Mouse (Mus musculus): Measurements from ENCODE around the gene Gm45623. TPM values are rescaled to one million over a fixed set of nuclear protein-coding genes. Genes with fewer than 3 reads are reported as not detected.

Gene Gm45623
- polyA plus RNA-seq (2015; fragmentation: Nextera tagmentation; extraction: Ambion mirVana) = 0.65 and 0.89 TPM in 2 replicates

DNA sequence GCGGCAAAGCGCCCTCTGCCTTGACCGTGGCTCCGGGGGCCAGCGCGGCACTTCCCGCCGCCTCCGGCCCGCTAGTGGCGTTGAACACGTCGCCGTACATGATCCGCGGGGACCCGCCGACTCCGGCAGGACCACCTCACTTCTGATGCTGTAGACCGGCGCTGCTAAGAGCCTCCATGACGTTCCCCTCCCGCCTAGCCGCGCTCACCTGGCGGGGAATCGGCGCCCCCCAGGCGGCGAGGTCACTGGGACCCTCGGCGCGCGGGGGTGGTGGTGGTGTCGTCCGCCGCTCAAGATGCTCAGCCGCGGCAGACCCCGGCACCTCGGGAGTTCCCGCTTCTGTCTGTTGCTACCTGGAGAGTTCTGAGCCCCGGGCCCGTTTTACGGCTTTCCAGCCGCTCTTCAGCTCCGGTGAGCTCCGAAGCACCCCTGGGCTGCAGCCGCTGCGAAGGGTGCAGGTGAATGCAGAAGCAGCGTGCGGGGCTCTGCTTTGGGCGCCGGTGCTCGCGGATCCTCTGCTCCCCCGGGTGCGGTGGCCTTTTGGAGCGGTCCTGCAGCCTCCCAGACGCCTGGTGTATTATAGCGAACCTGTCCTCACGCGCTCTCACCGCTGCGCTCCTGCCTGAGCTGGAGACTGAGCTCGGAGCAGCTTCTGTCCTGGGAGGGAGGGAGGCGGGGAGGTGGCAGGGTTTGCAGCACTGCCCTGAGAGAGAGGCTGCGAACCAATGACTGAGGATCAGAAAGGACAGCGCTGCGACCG, at the start of gene Gm45623:
Gene Gm45623, minus strand, starts transcription at position 636 of the 760 bp plus-strand sequence.
- no peak for ATAC-seq (ENCODE audit: insufficient number of reproducible peaks, insufficient read depth, low FRiP score, low TSS enrichment, low read depth)
- Histone ChIP-seq H3K4me1 (peaks cover 37% of the 10 kb centered on the region), H3K36me3 (no peaks in the 10 kb centered on the region), H3K4me3 (peak within 1 kb of the TSS; percentile 54), H3K4me2 (peak within 1 kb of the TSS; percentile 99), H3K9ac (peak within 1 kb of the TSS; percentile 72), H3K27ac (no peak within 1 kb of the TSS), H3K27me3 (peaks cover 69% of the 10 kb centered on the region), H3K9me3 (no peaks in the 10 kb centered on the region)
- WGBS = under 1% methylated on average over 69 of the region's 71 CpGs

DNA sequence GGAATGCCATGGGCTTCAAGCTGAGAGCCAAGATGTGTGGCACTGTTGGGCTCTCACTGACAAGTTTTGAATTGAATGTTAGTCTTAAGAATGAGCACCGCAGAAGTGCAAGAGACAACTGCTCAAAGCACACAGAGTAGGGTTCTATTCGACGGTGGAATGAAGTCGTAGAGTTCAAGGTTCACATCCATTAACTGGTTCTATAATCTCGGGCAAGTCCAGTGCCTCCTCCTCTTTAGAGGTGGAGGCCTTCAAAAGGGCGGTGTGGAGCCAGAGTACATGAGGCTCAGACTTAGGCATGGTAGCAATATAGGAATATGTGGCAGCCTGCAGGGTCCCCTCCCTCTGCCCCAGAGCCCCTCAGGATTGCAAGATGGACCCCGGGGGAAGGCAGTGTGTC, 43.8 kb upstream of the Gm45623 start:
- Histone ChIP-seq H3K27ac (no peak overlapping the region), H3K36me3 (no peaks in the 10 kb centered on the region), H3K9me3 (no peaks in the 10 kb centered on the region), H3K27me3 (0 out of 2 replicates have a peak, but pooled peaks cover 4% of the 10 kb centered on the region), H3K4me2 (no peak overlapping the region), H3K4me3 (no peak overlapping the region), H3K9ac (no peak overlapping the region), H3K4me1 (peaks cover 14% of the 10 kb centered on the region)
- ATAC-seq (ENCODE audit: insufficient number of reproducible peaks, insufficient read depth, low FRiP score, low TSS enrichment, low read depth) = no peak
- WGBS = 88% methylated on average over 7 of the region's 7 CpGs

DNA sequence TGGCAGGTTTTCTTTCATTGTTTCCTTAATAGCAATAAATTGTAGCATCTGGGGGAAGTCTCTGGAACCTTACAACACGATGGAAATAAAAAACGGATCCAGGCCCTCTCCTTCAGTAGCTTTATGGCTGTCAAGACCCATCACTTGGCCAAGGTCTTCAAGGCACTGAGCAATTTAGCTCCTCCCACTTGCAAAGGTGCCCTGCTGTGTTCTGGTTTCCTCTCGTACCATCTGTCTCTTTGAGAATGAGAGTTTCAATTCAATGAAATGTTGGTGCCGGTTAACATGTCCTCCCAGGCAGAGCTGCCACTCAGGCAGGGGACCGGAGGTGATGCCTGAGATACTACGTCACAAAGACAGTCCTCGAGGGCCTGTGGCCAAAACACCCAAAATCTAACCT, 41.9 kb upstream of the Gm45623 start:
- no peak overlapping the region for H3K9ac ChIP-seq
- 0 out of 2 replicates have a peak, but pooled peaks cover 4% of the 10 kb centered on the region for H3K27me3 ChIP-seq
- WGBS = 73% methylated on average over 7 of the region's 7 CpGs
- no peak overlapping the region for H3K4me3 ChIP-seq
- H3K27ac ChIP-seq = no peak overlapping the region
- no peaks in the 10 kb centered on the region for H3K9me3 ChIP-seq
- H3K4me2 ChIP-seq = no peak overlapping the region
- H3K4me1 ChIP-seq = peaks cover 14% of the 10 kb centered on the region
- no peak for ATAC-seq (ENCODE audit: insufficient number of reproducible peaks, insufficient read depth, low FRiP score, low TSS enrichment, low read depth)
- H3K36me3 ChIP-seq = no peaks in the 10 kb centered on the region

DNA sequence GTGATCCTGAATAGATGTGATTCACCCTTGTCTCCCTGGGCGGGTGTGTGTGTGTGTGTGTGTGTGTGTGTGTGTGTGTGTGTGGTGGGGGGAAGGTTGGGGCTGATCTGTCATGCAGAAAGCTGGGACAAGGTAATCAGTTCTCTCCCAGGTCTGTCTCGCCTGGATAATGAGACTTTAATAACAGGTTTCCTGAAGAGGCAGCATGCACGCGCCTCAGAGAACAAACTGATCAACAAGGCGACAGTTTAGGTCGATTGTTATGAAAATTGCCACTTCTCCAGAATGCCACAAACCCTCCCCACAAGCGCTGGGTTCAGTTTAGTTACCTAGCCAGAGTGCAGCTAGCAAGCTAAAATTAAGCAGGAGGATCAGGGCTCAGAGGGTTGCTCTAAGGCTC, 40.8 kb upstream of the Gm45623 start:
- no peak for ATAC-seq (ENCODE audit: insufficient number of reproducible peaks, insufficient read depth, low FRiP score, low TSS enrichment, low read depth)
- H3K27ac ChIP-seq = no peak overlapping the region
- no peak overlapping the region for H3K4me3 ChIP-seq
- no peak overlapping the region for H3K4me2 ChIP-seq
- 34% methylated on average over 7 of the region's 7 CpGs for WGBS
- H3K9ac ChIP-seq = no peak overlapping the region
- H3K27me3 ChIP-seq = 0 out of 2 replicates have a peak, but pooled peaks cover 4% of the 10 kb centered on the region
- no peaks in the 10 kb centered on the region for H3K9me3 ChIP-seq
- no peaks in the 10 kb centered on the region for H3K36me3 ChIP-seq
- H3K4me1 ChIP-seq = peaks cover 20% of the 10 kb centered on the region

DNA sequence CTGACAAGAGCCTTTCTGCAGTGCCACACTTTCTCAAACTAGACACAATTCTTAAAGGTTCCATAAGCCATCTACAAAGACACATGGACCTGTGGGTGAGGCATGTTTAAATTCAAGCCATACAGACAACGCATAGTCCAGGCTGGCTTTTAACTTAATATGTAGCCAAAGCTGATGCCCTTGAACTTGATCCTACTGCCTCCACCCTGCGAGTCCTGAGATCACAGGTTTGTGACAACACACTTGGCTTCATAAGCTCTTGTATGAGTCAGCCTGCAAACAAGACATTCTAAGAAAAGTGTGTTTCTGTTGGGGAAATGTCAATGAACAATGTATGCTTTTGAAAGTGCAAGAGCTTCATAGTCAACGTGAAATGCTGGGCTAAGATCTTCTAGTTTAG, 39.2 kb upstream of the Gm45623 start:
- H3K27me3 ChIP-seq = 0 out of 2 replicates have a peak, but pooled peaks cover 4% of the 10 kb centered on the region
- no peak for ATAC-seq (ENCODE audit: insufficient number of reproducible peaks, insufficient read depth, low FRiP score, low TSS enrichment, low read depth)
- H3K9ac ChIP-seq = no peak overlapping the region
- 76% methylated on average over 3 of the region's 3 CpGs for WGBS
- H3K27ac ChIP-seq = no peak overlapping the region
- H3K4me2 ChIP-seq = no peak overlapping the region
- no peaks in the 10 kb centered on the region for H3K36me3 ChIP-seq
- no peaks in the 10 kb centered on the region for H3K9me3 ChIP-seq
- peaks cover 20% of the 10 kb centered on the region for H3K4me1 ChIP-seq
- H3K4me3 ChIP-seq = no peak overlapping the region

DNA sequence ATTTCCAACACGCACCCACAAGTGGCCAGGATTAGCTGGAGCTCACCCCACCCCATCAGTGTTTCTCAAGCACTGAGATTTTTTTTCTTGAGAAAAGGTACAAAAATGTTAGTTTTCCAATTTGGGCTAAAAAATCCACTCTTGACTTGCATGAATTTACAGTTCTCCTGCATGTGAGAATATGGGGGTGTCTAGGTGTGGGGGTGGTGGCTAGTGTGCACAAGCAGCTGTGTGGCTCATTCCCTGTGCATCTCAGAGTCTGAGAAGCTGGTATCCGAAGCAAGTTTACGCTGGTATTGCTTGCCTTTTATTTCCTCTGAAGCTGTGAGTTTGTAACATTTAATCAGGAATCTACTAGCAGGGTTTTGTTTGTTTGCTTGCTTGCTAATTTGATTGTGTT, 37.1 kb upstream of the Gm45623 start:
- Histone ChIP-seq H3K4me2 (no peak overlapping the region), H3K9ac (no peak overlapping the region), H3K4me3 (no peak overlapping the region), H3K36me3 (no peaks in the 10 kb centered on the region), H3K27me3 (no peaks in the 10 kb centered on the region), H3K4me1 (peaks cover 20% of the 10 kb centered on the region), H3K9me3 (no peaks in the 10 kb centered on the region), H3K27ac (no peak overlapping the region)
- WGBS = 87% methylated on average over 3 of the region's 3 CpGs
- ATAC-seq (ENCODE audit: insufficient number of reproducible peaks, insufficient read depth, low FRiP score, low TSS enrichment, low read depth) = no peak

DNA sequence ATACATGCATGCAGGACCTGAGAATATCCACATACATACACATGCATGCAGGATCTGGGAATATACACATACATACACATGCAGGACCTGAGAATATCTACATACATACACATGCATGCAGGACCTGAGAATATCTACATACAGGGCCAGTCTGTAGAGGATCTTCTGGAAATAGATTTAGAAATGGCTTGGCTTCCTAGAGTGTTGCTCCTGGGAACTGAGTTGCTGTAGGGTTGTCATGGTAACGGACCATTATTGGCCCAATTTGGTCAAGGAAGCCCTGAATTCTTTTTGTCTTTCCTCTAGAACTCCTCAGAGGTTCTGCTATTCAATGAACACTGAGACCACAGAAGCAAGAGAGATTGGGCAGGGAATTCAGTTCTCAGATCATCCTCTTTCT, 29.0 kb upstream of the Gm45623 start:
- no peaks in the 10 kb centered on the region for H3K36me3 ChIP-seq
- H3K4me3 ChIP-seq = no peak overlapping the region
- H3K27ac ChIP-seq = no peak overlapping the region
- peaks cover 4% of the 10 kb centered on the region; the same call in 1 of the 2 replicates for H3K27me3 ChIP-seq
- no peak overlapping the region for H3K4me2 ChIP-seq
- no peaks in the 10 kb centered on the region for H3K4me1 ChIP-seq
- H3K9ac ChIP-seq = no peak overlapping the region
- ATAC-seq (ENCODE audit: insufficient number of reproducible peaks, insufficient read depth, low FRiP score, low TSS enrichment, low read depth) = no peak
- 79% methylated on average over 1 of the region's 1 CpGs for WGBS
- peaks cover 5% of the 10 kb centered on the region for H3K9me3 ChIP-seq

DNA sequence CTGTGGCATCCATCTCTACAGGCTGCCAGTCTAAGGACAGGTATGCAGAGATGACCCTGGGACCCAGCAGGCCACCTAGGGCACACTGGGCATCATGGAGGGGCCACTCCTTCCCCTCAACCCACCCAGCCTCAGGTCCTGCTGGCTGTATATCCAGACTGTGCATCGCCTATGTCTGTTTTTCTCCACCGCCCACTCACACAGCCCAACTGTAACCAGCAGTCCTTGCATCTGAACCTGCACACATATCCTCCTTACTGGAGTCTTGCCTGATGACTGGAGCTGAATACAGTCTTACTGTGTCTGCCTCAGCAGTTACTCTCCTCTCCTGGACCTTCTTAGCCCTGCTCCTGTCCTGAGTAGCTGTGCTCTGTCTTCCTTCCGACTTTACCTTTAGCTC, 28.1 kb upstream of the Gm45623 start:
- H3K27ac ChIP-seq = no peak overlapping the region
- no peak overlapping the region for H3K4me3 ChIP-seq
- H3K4me2 ChIP-seq = no peak overlapping the region
- no peak for ATAC-seq (ENCODE audit: insufficient number of reproducible peaks, insufficient read depth, low FRiP score, low TSS enrichment, low read depth)
- peaks cover 4% of the 10 kb centered on the region; the same call in 1 of the 2 replicates for H3K27me3 ChIP-seq
- peaks cover 5% of the 10 kb centered on the region for H3K9me3 ChIP-seq
- H3K9ac ChIP-seq = no peak overlapping the region
- H3K36me3 ChIP-seq = no peaks in the 10 kb centered on the region
- WGBS = 93% methylated on average over 3 of the region's 3 CpGs
- H3K4me1 ChIP-seq = no peaks in the 10 kb centered on the region

DNA sequence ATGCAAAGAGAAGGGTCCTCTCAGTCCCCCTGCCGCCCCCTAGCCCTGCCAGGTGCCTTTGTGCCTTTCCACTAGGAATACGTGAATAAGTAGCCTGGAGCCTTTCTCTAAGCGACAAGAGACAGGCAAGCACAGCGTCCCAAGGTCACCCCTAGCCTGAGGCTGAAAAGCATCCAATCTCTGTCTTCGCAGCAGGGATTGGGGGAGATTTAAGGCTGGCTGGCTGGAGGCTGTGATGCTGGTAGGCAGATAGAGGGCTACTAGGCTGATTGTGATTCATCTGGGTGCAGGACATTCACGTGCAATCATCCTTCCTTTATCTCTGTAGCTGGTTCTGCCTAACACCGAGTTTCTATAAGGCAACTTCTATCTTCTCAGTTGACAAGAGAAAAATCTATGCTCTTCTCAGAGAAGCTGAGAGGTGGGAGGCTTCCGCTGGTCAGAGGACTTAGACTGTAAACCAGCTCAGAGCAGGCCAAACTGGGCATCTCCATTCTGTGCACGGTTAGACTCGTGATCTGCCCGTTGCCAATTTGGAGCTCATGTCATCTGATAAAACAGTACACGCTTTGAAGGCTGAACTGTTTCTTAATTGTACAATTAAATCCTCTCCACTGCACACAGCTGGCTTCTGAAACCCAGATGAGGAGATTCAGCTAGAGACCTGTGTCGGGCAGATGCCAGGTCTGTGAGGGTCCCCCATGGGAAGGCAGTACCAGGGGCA, 27.3 kb upstream of the Gm45623 start:
- Histone ChIP-seq H3K4me2 (no peak overlapping the region), H3K27ac (no peak overlapping the region), H3K9me3 (peaks cover 5% of the 10 kb centered on the region), H3K36me3 (no peaks in the 10 kb centered on the region), H3K27me3 (peaks cover 4% of the 10 kb centered on the region; the same call in 1 of the 2 replicates), H3K9ac (no peak overlapping the region), H3K4me3 (no peak overlapping the region), H3K4me1 (no peaks in the 10 kb centered on the region)
- ATAC-seq (ENCODE audit: insufficient number of reproducible peaks, insufficient read depth, low FRiP score, low TSS enrichment, low read depth) = no peak
- WGBS = 49% methylated on average over 13 of the region's 13 CpGs

DNA sequence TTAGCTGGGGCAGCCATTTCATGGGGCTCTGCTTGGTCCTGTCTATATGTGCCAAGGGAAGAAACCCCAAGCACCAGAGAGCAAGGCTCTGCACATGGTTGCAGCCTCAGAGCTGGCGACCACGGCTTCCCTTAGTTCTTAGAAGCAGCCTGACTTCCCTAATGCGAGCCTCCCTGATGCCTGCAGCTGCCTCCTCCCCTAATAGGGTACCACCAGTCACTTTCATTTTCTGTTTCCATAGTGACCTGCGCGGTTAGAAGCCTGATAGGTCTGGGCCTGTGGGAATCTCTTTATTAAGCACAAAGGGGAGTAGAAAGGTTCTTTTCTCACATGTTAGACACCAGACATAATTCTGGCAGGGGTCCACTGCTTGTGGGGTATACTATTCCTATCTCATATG, 20.7 kb upstream of the Gm45623 start:
- no peak overlapping the region for H3K9ac ChIP-seq
- ATAC-seq (ENCODE audit: insufficient number of reproducible peaks, insufficient read depth, low FRiP score, low TSS enrichment, low read depth) = no peak
- WGBS = 40% methylated on average over 5 of the region's 5 CpGs

DNA sequence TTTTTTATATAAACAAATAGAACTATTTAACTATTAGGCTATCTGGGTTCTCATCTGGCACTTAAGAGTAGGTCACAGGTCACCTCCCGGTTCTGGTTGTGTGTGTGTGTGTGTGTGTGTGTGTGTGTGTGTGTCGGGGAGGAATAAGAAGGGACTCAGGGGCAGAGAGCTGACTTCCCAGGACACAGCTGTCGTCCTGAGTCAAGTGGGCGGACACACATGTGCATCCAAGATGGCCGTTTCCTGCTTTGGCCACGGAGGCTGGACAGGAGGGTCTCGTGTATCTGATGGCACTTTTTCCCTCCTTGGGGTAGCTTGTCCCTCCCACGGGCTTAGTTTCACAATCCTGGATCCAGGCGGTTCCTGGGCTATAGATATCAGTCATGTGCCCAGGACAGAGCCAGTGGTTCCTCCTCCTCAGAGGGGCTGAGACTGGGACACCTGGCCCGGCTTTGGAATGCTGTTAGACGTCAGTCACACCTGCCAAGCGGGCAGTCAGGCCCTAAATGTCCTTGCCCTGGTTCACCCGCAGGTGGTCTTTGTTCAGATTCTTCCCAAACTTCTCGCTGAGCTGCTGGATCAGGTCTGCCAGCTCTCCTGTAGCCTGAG, 19.7 kb upstream of the Gm45623 start:
- Histone ChIP-seq H3K9me3 (no peaks in the 10 kb centered on the region), H3K4me1 (peaks cover 4% of the 10 kb centered on the region; the same call in 1 of the 2 replicates), H3K27me3 (no peaks in the 10 kb centered on the region), H3K4me2 (no peak overlapping the region), H3K27ac (no peak overlapping the region), H3K4me3 (no peak overlapping the region), H3K36me3 (no peaks in the 10 kb centered on the region), H3K9ac (no peak overlapping the region)
- ATAC-seq (ENCODE audit: insufficient number of reproducible peaks, insufficient read depth, low FRiP score, low TSS enrichment, low read depth) = no peak
- WGBS = 45% methylated on average over 14 of the region's 14 CpGs

More for the DNA sequence above, 20.7 kb upstream of the Gm45623 start:
- no peak overlapping the region for H3K27ac ChIP-seq
- no peak overlapping the region for H3K4me3 ChIP-seq
- no peaks in the 10 kb centered on the region for H3K36me3 ChIP-seq
- no peak overlapping the region for H3K4me2 ChIP-seq
- H3K9me3 ChIP-seq = no peaks in the 10 kb centered on the region
- H3K4me1 ChIP-seq = peaks cover 4% of the 10 kb centered on the region; the same call in 1 of the 2 replicates
- no peaks in the 10 kb centered on the region for H3K27me3 ChIP-seq

All from embryonic facial prominence, embryonic 13.5 days (tissue).